Mouse (Mus musculus) heart, postnatal 14 days (tissue): Measurements from ENCODE around the gene Tspan14. TPM values are rescaled to one million over a fixed set of nuclear protein-coding genes. Genes with fewer than 3 reads are reported as not detected.
A peak's percentile ranks its signal among the peaks of the same experiment; 100 is the strongest.

ENCODE experiments used
- DNase-seq, 2 experiments: peaks; one replicate each; pipeline ENCODE4 v3.0.0; 2021 to 2022
- intact Hi-C: fragments of 180-260 bp; cut with DNase I; formaldehyde crosslinking; loops from one replicate; pipeline ENCODE4 v1.15.1; 2025
- total RNA-seq, 2 experiments: library from RNA; stranded (reverse); gene quantifications; 2 replicates each; pipeline ENCODE4 v1.2.3; 2021

Gene Tspan14
- total RNA-seq, 2 experiments from 2014 or later, result 27.9 to 28.7 TPM

DNA sequence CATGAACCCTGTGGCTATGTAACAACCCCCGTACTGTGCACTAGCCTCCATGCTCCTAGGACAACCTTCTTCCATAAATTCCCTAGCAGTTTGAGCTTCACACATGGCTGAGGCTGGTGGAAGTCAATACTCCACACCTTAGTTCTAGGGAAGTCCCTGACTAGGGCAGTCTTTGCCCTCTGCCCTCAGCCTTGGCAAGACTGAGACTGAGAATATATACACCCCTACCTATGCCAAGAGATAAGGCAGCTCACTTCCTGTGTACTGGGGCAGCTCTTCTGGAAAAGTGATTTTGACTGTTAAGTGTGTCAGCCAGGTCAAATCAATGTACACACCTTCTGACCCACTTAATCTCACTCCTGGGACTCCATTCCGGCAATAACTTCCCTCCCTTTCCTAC, 39.6 kb downstream of the Tspan14 start:
- intact Hi-C loops, result no loop called here
- DNase-seq, result no peak

DNA sequence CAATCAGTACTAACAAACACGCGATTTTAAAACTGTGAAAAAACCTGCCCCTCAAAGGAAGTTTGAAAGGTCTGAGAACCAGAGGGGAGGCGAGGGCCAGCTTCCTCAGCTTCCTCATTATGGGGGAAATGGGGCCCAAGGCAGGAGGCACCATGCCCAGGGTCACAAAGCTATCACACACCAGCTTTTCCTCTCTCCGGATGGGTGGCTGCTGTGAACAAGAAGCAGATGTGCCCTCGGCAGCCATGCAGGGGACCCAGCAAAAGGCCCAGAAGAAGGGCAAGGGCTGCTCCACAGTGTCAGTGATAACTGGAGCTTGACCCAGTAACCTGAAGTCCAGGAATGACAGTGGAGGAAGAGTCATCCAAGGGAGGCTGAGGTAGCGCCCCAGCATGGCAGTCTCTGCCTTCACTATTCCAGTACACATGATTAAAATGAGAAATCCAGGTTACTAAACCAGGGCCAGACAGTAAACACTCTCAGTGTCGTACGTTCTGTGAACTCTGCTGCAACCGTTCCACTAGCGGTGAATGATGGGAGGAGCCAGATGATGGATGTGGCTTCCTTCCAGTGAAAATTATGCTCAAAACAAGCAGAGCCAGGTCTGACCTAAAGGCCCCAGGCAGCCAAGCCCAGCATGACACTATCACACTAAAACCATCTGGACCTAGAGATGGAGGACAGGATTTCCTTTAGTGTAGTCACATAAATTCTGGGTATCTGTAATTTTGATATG, 42.1 kb downstream of the Tspan14 start:
- DNase-seq, result no peak
- intact Hi-C loops, result no loop called here

DNA sequence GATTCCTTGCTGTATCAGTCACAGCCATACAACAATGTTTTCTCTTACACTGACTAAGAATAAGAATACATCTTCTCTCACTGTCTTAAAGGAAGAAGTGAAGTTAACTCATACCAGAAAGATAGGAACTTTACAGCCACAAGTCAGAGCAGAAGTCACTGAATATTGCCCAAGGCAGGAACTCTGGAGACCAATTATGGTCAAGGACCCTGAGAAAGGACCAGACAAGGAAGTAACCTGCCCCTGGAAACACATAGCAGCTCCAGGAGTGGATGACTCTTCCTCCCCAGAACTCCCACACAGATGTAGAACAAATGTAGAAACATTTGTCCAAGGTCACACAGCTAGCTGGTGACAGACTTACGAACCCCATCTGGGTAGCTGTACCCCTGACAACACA, 45.4 kb downstream of the Tspan14 start:
- DNase-seq, result no peak
- intact Hi-C loops, result no loop called here

DNA sequence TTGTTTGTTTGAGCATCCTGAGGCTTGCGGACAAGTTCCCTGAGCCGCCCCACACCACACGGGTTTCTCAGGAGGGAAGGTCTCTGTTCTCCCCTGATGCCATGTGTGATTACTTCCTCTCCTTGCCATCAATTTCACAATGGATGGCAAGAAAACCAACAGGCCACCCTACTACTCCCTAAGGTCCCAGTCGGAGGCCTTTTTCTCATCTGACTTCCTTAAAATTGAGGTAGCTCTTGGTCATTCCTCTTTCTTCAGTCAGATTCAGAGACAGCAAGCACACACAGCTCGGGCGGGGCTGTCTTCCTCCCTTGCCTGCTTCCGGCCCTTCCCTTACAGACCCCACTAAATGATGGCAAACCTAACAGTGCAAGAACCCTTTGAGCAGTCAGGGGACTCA, 47.1 kb downstream of the Tspan14 start:
- no peak for DNase-seq
- intact Hi-C loops, result no loop called here

DNA sequence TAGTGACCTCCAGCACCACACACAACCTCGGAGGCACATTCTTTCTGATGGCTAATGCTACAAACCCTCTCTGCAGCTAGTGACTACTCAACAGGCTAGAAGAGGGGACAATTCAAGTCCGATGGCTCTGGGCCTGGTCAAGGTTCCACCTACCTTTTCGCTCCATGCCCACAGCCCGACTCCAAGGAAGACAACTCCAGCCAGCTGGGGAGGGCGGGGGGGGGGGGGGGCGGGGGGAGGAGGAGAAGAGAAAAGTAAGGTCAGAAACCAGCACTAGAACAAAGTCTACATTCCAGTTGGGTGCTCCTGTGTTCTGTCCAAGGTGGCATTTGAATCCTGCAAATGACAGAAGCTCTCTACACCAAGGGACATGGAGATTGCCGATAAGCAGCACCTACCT, 48.1 kb downstream of the Tspan14 start:
- intact Hi-C loops, result no loop called here
- DNase-seq, result no peak

DNA sequence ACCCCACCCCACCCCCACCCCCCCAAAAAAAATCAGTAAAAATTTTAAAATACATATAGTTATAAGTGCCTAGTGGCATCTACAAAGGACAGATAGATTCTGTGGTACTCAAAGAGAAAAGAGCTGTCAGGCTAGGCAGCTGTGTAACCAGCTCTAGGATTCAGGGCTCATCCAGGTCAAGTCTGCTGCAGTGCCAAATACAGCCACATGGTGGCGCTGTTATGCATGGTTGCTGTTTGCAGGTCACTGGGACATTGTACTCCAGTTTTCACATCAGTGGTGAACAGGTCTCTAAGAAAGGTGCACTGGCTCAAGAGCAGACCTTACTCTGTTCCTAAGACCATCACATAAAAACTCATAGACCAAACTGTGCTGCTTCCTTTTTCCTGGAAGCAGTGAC, 49.0 kb downstream of the Tspan14 start:
- DNase-seq, result peak; percentile 92 to 97
- intact Hi-C loops, result loop anchor here (1.0 to 2.0 kb wide), 2 partner anchors 58 to 115 kb away; no protein-coding TSS in a partner anchor

DNA sequence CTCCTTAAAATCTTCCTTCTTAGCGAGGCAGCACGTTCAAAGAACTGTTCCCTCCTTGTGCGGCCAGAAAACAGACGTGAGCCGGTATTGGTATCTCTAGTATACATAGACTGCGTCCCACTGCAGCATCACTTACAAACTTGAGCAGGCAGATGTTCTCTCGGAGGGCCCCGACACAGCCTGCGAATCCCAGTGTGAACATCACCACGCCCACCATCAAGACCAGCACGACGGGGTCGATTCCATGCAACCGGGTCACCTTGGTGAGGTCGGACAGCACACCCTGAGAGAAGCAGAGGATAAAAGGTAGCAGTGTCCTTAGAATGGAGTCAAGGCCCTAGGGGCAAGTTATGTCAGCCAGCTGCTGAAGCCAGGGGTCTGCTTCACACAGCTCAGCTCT, 49.9 kb downstream of the Tspan14 start:
- intact Hi-C loops, result loop anchor here (1.0 to 2.0 kb wide), 2 partner anchors 59 to 116 kb away; no protein-coding TSS in a partner anchor

DNA sequence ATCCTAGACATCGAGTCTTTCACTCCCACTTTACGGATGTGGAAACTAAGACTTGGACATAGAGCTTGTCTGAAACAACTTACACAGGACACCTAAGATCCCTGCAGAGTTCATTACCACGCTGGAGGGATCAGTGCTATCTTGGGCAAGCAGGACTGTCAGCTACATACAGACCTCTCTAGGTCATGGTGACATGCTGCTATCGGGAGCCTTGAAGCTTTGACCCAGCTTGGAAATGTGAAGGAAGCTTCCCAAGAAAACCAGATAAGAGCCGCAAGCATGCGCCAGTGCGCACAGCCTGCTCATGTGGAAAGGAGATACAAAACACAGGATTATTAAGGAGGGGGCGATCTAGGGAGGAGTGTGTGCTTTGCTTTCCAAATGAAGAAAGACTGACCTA, 50.8 kb downstream of the Tspan14 start:
- intact Hi-C loops, result loop anchor here (2.0 kb wide), 1 partner anchor 117 kb away; no protein-coding TSS in a partner anchor
- DNase-seq, result no peak

More for the DNA sequence above, 49.9 kb downstream of the Tspan14 start:
- DNase-seq, result no peak

DNA sequence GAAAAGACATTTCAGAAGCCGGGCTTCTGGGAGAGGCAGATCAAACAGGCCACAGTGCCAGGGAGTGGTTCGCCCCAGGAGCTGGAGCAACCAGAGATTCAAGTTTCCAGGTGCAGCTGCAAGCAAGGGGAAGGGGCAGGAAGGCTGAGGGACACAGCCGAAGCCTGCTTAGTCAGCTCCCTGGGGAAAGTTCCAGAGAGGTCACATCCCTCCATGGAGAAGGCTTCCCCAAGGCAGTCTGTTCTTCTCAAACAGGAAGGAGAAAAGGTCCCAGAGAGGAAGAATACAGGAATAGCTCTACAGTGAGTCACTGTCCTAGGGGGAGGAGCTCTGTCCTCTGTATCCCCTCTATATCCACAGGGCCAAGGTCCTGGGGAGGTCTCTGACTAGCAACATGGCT, 51.9 kb downstream of the Tspan14 start:
- DNase-seq, result peak in 1 of 2 experiments; percentile 30
- intact Hi-C loops, result no loop called here

DNA sequence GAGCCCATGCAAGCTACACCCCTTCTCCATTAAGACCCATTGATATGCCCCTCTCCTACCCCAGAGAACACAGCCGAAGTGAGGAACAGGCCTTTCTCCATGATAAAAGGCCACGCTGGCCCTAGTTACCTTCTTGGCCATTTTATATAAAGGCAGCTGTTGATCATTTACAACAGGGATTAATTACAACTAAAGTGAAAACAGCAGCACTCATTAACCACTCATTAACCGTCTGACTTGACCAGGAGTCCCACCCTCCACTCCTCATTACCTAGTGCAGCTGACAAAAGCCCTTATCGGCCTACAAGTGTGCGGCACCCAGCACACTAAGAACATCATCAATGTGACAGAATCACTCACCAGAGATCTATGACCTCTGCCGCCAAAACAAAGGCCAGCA, 52.9 kb downstream of the Tspan14 start:
- intact Hi-C loops, result no loop called here
- no peak for DNase-seq

DNA sequence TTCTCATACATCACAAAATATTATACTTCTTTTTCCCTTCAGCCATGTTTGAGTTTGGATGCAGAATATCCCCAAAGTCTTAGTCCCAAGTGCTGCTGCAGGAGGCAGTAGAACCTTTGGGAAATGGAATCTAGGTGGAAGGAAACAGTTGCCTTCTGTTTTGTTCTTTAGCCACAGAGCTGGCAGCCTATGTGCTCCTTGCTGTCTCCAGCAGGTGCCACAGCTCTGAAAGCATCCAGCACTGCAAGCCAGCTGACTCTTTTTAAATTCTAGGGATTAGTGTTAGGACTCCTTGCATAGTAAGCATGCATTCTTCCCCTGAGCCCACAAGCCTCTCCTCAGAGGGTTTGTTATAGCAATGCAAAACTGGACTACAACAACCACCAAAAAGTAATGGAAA, 55.1 kb downstream of the Tspan14 start:
- no peak for DNase-seq
- intact Hi-C loops, result no loop called here

DNA sequence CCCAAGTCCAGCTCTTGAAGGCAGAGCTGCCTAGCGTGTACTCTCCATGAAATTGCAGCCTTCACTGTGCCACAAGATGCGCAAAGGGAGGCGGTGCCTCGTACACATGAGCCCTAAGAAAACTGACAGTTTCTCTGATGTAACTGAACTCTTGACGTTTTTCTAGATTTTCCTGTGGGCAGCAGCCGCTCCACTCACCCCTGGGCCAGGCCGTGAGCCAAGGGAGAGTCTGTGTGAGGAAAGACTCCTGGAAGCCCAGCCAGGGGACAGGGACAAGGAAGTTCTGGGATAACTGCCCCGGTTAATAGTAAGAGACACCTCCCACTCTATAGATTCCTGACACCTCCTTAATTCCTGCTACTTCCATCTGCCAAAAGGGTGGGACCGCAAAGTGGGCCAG, 57.8 kb downstream of the Tspan14 start:
- DNase-seq, result no peak
- intact Hi-C loops, result no loop called here

DNA sequence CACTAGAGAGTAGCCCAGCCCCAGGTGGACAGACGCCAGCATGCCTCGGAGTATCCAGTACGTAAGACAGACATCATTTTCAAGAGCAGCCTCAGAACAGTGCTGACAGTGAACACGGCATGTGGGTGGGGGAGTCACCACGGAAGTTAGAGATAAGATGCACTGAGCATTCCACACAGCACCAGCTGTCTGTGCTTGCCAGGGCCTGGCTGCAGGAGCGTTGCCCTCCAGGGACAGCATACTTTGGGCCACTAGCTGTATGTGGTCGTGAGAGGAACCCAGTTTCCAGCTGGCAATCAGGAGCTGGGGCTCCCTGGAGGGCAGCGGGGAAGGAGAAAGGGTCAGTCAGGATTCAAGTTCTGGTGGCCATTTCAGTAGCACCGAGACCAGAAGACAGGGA, 59.8 kb downstream of the Tspan14 start:
- intact Hi-C loops, result no loop called here
- peak in 1 of 2 experiments; percentile 16 for DNase-seq

DNA sequence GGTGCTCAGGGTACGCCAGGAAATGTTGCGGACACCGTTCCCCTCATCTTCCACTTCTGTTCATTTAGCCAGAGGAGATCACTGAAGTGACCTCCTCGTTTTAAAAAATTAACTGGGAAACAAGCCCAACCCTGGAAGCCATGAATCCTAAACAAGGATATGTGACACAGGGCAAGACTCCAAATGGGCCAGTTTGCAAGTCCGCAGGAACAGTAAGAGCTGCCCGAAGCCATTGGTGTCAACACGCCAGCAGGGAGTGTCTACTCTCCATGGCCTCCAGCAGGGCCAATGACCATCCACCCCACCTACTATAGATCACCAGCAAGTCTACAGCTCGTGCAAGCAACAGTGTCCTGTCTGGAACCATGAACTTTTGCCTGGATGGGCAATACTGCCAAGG, 60.8 kb downstream of the Tspan14 start:
- DNase-seq, result no peak
- intact Hi-C loops, result no loop called here

DNA sequence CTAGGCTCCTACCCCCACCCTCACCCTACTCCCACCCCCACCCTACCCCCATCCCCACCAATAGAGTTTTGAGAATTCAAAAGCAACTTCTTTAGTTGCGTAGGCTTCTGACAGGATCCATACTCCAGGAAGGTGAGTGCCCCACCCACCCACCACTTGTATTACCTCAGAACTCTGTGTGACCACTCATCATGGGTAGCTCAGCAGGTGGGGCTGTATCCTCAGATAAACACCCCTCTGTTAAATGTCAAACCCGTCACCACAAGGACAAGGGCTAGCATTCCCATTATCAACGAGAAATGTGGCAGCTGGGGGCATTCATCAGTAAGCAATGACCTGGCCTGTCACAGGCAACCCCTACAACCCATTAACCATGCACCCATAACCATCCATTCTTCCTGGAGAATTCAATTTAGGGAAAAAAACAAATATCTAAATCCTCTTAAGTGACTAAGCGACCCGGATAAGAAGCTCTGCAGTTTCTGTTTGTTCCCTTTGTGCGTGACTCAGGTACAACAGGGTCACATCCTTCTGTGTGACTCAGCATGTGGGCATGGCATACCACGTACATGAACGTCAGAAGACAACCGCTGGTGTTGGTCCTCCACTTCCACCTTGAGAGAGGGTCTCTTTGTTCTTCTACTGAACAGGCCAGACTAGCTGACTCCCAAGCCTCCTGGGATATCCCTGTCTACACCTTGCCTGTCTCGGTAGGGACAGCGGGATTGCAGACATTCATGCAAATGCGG, 64.1 kb downstream of the Tspan14 start:
- DNase-seq, result no peak
- intact Hi-C loops, result no loop called here

DNA sequence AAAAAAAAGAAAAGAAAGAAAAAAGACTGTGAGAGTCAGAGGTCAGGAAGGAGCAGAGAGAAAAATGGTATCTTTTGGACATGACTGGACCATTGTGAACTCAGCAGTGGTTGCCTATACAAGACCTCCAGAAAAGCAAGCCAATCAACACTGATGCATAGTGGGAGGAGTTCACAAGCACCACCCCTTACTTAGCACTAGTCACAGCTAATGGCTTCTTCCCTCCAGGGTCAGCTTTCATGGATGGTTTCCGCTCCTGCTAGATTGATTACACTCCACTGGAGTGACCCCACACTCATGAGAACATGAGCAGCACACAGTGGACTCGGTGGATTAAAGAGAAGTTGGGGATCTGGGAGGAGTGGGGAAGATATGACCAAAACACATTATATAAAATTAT, 66.3 kb downstream of the Tspan14 start:
- DNase-seq, result no peak
- intact Hi-C loops, result no loop called here

DNA sequence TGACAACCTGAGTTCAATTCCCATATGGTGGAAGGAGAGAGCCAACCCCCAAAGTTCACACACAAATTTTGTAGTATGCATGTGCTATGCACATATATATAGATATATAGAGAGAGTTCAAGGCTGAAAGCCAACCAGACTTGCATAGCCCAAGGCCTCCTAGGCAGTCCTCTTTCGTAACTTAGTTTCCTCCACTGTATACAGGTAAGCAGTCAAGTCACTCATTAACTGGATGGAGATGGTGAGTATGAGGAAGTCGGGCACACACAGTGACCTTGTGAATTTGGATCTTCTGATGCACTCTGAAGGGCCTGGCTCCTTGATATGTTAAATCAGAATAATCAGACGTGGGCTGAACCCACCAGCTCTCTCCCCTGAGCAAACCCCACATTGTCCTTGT, 68.7 kb downstream of the Tspan14 start:
- intact Hi-C loops, result no loop called here
- DNase-seq, result no peak

DNA sequence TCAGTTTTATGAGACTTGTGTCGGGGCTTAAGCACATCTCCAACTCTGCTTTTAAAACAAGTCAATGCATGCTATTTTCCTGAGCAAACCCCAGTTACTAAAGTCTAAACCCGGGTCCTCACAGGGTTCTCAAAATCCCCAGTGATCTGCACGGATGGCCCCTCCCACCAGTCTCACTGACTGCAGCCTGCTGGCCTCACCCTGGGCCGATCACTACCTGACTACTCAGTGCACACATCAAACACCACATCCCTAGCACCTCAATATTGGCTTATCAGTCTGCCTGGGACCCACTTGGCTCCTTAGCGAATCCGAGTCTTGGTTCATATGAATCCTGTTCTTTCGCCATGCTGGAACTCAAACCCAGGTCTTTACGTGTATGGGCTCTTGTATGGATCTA, 70.9 kb downstream of the Tspan14 start:
- intact Hi-C loops, result no loop called here
- DNase-seq, result no peak

DNA sequence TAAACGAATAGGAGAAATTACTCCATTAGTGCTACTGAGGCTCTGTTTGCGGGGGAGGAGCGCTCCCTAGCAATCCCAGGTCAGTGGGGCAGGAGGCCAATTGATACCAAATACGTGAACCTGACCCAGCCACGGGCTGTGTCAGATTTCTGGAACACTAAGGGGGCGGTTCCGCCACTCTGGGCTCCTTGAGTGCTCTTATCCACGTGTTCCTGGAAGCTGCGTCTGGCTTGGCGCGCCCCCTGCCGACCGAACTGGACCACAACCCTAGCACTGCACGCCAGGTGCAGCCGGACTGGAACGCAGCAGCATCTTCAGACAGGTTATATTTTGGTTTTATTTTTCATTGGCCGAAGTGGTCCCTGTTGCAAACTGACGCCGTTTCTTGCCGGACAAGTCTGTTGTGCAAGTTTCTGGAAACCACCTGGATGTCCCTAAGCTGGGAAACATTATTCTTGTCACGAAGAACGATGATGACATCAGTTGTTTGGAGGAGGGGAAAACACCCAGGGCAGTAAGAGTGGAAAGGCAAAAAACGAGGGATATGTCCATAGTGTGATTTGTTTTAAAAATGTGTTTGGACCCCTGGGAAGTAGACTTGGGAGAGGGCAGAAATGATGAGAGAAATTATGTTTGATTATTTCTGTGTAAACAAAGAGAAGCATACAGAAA, 71.9 kb downstream of the Tspan14 start:
- intact Hi-C loops, result loop anchor here (5.0 kb wide), 1 partner anchor 102 kb away; no protein-coding TSS in a partner anchor
- peak; percentile 84 to 85 for DNase-seq

DNA sequence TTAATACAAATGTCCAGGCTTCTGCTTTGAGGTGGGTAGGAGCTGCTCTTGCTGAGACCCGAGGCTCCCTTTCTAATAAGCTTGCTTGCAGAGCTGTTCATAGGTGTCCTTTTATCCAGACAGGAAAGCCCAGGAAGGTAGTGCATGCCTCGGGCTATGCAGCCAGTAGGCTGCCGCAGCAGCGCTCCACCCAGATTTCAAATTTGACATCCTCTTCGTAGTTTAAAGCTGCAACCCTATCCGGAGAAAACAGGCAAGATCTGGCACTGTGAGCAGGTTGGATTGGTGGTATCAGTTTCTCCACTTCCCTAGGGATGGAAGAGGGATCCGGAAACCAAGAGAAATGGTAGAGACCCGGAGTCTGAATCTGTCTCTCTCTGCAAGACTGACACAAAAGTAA, 72.7 kb downstream of the Tspan14 start:
- intact Hi-C loops, result loop anchor here (5.0 kb wide), 1 partner anchor 102 kb away; no protein-coding TSS in a partner anchor
- DNase-seq, result no peak

DNA sequence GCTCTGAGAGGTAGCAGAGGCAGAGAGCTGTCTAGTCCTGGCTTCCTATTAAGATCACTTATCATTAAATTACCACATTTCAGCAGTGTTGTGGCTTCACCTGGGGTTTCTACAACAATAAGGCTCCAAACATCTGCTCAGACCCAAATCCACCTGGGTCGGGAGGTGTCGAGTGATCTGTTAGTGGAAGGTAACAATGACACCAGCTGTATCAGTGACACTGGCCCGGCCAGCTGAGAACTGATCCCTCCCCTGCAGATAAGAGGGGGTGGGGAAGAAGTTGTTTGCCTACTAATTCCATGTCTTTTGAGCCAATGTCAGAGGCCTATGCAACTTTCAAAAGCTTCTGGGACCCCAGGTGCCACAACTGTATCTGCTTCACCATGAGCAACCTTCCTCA, 73.4 kb downstream of the Tspan14 start, which contains the start of gene Sh2d4b:
Gene Sh2d4b, minus strand, starts transcription at position 71 of the 400 bp plus-strand sequence.
- DNase-seq, result no peak
- intact Hi-C loops, result loop anchor here (5.0 kb wide), 1 partner anchor 101 kb away; no protein-coding TSS in a partner anchor
